Mouse (Mus musculus): ENCODE data around the gene Rgr.

- TF ChIP-seq GATA1 (IDR thresholded peaks at IDR 0.05; ENCODE audit: borderline replicate concordance, low read length) (no peak), CTCF (IDR thresholded peaks at IDR 0.05; ENCODE audit: low read depth, low read length) (no peak; the same call in 1 of the 2 replicates), GATA2 (IDR thresholded peaks at IDR 0.05; ENCODE audit: borderline replicate concordance, low read depth, low read length) (no peak), TAL1 (conservative IDR thresholded peaks at IDR 0.05; ENCODE audit: low read depth, low read length) (no peak)
Measured at GRCm38 (mm10) chr14:37032481-37033104, 16.2 kb downstream of the Rgr start.
